Mouse (Mus musculus): Measurements from ENCODE around the gene Nebl. TPM values are rescaled to one million over a fixed set of nuclear protein-coding genes. Genes with fewer than 3 reads are reported as not detected.

Gene Nebl
- polyA plus RNA-seq, 1 experiment: 1.3 TPM

GRCm38 (mm10) chr2:17438317-17438716, 292.9 kb downstream of the Nebl start:
- H3K4me1 ChIP-seq (ENCODE audit: control insufficient read depth, insufficient read depth, insufficient read length, low read length): no peaks in the 10 kb centered on the region
- H3K27ac ChIP-seq (replicated peaks; ENCODE audit: low read depth, low read length): no peak overlapping the region
- no peak overlapping the region for H3K4me3 ChIP-seq (ENCODE audit: insufficient read depth, low read depth, low read length)

GRCm38 (mm10) chr2:17436739-17437440, 294.4 kb downstream of the Nebl start:
- H3K4me3 ChIP-seq (ENCODE audit: insufficient read depth, low read depth, low read length): no peak overlapping the region
- H3K4me1 ChIP-seq (ENCODE audit: control insufficient read depth, insufficient read depth, insufficient read length, low read length): no peaks in the 10 kb centered on the region

GRCm38 (mm10) chr2:17435217-17435616, 296.0 kb downstream of the Nebl start:
- Histone ChIP-seq H3K27ac (replicated peaks; ENCODE audit: low read depth, low read length) (no peak overlapping the region), H3K4me1 (ENCODE audit: control insufficient read depth, insufficient read depth, insufficient read length, low read length) (no peaks in the 10 kb centered on the region), H3K4me3 (ENCODE audit: insufficient read depth, low read depth, low read length) (no peak overlapping the region)

More at GRCm38 (mm10) chr2:17436739-17437440, 294.4 kb downstream of the Nebl start:
- no peak overlapping the region for H3K27ac ChIP-seq (replicated peaks; ENCODE audit: low read depth, low read length)

GRCm38 (mm10) chr2:17429028-17429427, 302.2 kb downstream of the Nebl start:
- Histone ChIP-seq H3K4me3 (ENCODE audit: insufficient read depth, low read depth, low read length) (no peak overlapping the region), H3K4me1 (ENCODE audit: control insufficient read depth, insufficient read depth, insufficient read length, low read length) (no peaks in the 10 kb centered on the region), H3K27ac (replicated peaks; ENCODE audit: low read depth, low read length) (no peak overlapping the region)

- Histone ChIP-seq H3K4me1 (ENCODE audit: control insufficient read depth, insufficient read depth, insufficient read length, low read length) (no peaks in the 10 kb centered on the region), H3K4me3 (ENCODE audit: insufficient read depth, low read depth, low read length) (no peak overlapping the region), H3K27ac (replicated peaks; ENCODE audit: low read depth, low read length) (no peak overlapping the region)
Measured at GRCm38 (mm10) chr2:17428156-17428555, 303.1 kb downstream of the Nebl start.

GRCm38 (mm10) chr2:17422967-17423366, 308.3 kb downstream of the Nebl start:
- Histone ChIP-seq H3K27ac (replicated peaks; ENCODE audit: low read depth, low read length) (no peak overlapping the region), H3K4me1 (ENCODE audit: control insufficient read depth, insufficient read depth, insufficient read length, low read length) (no peaks in the 10 kb centered on the region), H3K4me3 (ENCODE audit: insufficient read depth, low read depth, low read length) (no peak overlapping the region)

GRCm38 (mm10) chr2:17415347-17415746, 315.9 kb downstream of the Nebl start:
- Histone ChIP-seq H3K4me1 (ENCODE audit: control insufficient read depth, insufficient read depth, insufficient read length, low read length) (no peaks in the 10 kb centered on the region), H3K4me3 (ENCODE audit: insufficient read depth, low read depth, low read length) (no peak overlapping the region)

GRCm38 (mm10) chr2:17414324-17414723, 316.9 kb downstream of the Nebl start:
- H3K4me3 ChIP-seq (ENCODE audit: insufficient read depth, low read depth, low read length): no peak overlapping the region
- no peak overlapping the region for H3K27ac ChIP-seq (replicated peaks; ENCODE audit: low read depth, low read length)
- no peaks in the 10 kb centered on the region for H3K4me1 ChIP-seq (ENCODE audit: control insufficient read depth, insufficient read depth, insufficient read length, low read length)

More at GRCm38 (mm10) chr2:17415347-17415746, 315.9 kb downstream of the Nebl start:
- H3K27ac ChIP-seq (replicated peaks; ENCODE audit: low read depth, low read length): no peak overlapping the region

GRCm38 (mm10) chr2:17413496-17414268, 317.6 kb downstream of the Nebl start:
- no peak overlapping the region for H3K27ac ChIP-seq (replicated peaks; ENCODE audit: low read depth, low read length)

GRCm38 (mm10) chr2:17409276-17409675, 322.0 kb downstream of the Nebl start:
- no peaks in the 10 kb centered on the region for H3K4me1 ChIP-seq (ENCODE audit: control insufficient read depth, insufficient read depth, insufficient read length, low read length)
- H3K27ac ChIP-seq (replicated peaks; ENCODE audit: low read depth, low read length): no peak overlapping the region
- no peak overlapping the region for H3K4me3 ChIP-seq (ENCODE audit: insufficient read depth, low read depth, low read length)

More at GRCm38 (mm10) chr2:17413496-17414268, 317.6 kb downstream of the Nebl start:
- no peak overlapping the region for H3K4me3 ChIP-seq (ENCODE audit: insufficient read depth, low read depth, low read length)
- H3K4me1 ChIP-seq (ENCODE audit: control insufficient read depth, insufficient read depth, insufficient read length, low read length): no peaks in the 10 kb centered on the region

- no peak overlapping the region for H3K27ac ChIP-seq (replicated peaks; ENCODE audit: low read depth, low read length)
- H3K4me1 ChIP-seq (ENCODE audit: control insufficient read depth, insufficient read depth, insufficient read length, low read length): no peaks in the 10 kb centered on the region
- no peak overlapping the region for H3K4me3 ChIP-seq (ENCODE audit: insufficient read depth, low read depth, low read length)
Measured at GRCm38 (mm10) chr2:17405899-17406531, 325.2 kb downstream of the Nebl start.

- Histone ChIP-seq H3K4me1 (ENCODE audit: control insufficient read depth, insufficient read depth, insufficient read length, low read length) (no peaks in the 10 kb centered on the region), H3K4me3 (ENCODE audit: insufficient read depth, low read depth, low read length) (no peak overlapping the region), H3K27ac (replicated peaks; ENCODE audit: low read depth, low read length) (no peak overlapping the region)
Measured at GRCm38 (mm10) chr2:17402511-17402910, 328.8 kb downstream of the Nebl start.

GRCm38 (mm10) chr2:17396235-17396634, 335.0 kb downstream of the Nebl start:
- Histone ChIP-seq H3K4me1 (ENCODE audit: control insufficient read depth, insufficient read depth, insufficient read length, low read length) (no peaks in the 10 kb centered on the region), H3K27ac (replicated peaks; ENCODE audit: low read depth, low read length) (no peak overlapping the region), H3K4me3 (ENCODE audit: insufficient read depth, low read depth, low read length) (no peak overlapping the region)

GRCm38 (mm10) chr2:17391389-17391788, 339.9 kb downstream of the Nebl start:
- no peaks in the 10 kb centered on the region for H3K4me1 ChIP-seq (ENCODE audit: control insufficient read depth, insufficient read depth, insufficient read length, low read length)
- no peak overlapping the region for H3K27ac ChIP-seq (replicated peaks; ENCODE audit: low read depth, low read length)
- H3K4me3 ChIP-seq (ENCODE audit: insufficient read depth, low read depth, low read length): no peak overlapping the region

GRCm38 (mm10) chr2:17390513-17391200, 340.6 kb downstream of the Nebl start:
- no peaks in the 10 kb centered on the region for H3K4me1 ChIP-seq (ENCODE audit: control insufficient read depth, insufficient read depth, insufficient read length, low read length)
- no peak overlapping the region for H3K27ac ChIP-seq (replicated peaks; ENCODE audit: low read depth, low read length)
- H3K4me3 ChIP-seq (ENCODE audit: insufficient read depth, low read depth, low read length): no peak overlapping the region
